Mouse (Mus musculus) gastrocnemius, postnatal 4 days (tissue): ENCODE results near the gene Upf1. TPM values are rescaled to one million over a fixed set of nuclear protein-coding genes. Genes with fewer than 3 reads are reported as not detected.

Source experiments
- DNase-seq, 2 experiments: peaks; one replicate each; pipeline ENCODE4 v3.0.0; 2021 to 2022; ENCODE audit warnings: low spot score in 2 of 2, mixed read lengths in 2 of 2
- total RNA-seq, 2 experiments: library from RNA; stranded (reverse); gene quantifications; 2 replicates each; pipeline ENCODE4 v1.2.3; 2021

The Upf1 gene
- total RNA-seq, 2 experiments from 2014 or later: 45.0 to 47.9 TPM

GRCm38 (mm10) chr8:70329124-70329834 is 23.8 kb downstream of the Upf1 start, which contains the start of gene Gdf1:
Gdf1 (plus strand) TSS chr8:70329817.
- no peak for DNase-seq

GRCm38 (mm10) chr8:70327512-70327911 is 25.6 kb downstream of the Upf1 start:
- DNase-seq: no peak

- DNase-seq: no peak
Measured at GRCm38 (mm10) chr8:70323716-70324115, 29.4 kb downstream of the Upf1 start.

- no peak for DNase-seq
Measured at GRCm38 (mm10) chr8:70317872-70318271, 35.2 kb downstream of the Upf1 start.

- peak in 1 of 2 experiments; percentile 56 for DNase-seq
Measured at GRCm38 (mm10) chr8:70316511-70317504, 36.3 kb downstream of the Upf1 start.

GRCm38 (mm10) chr8:70315624-70316510 is 37.2 kb downstream of the Upf1 start, which contains the start of gene Cers1:
Cers1 (plus strand) TSS chr8:70315775.
- DNase-seq: peak in 1 of 2 experiments; percentile 71

- DNase-seq: peak in 1 of 2 experiments; percentile 45
Measured at GRCm38 (mm10) chr8:70313399-70313798, 39.7 kb downstream of the Upf1 start.

GRCm38 (mm10) chr8:70309311-70309710 is 43.8 kb downstream of the Upf1 start:
- no peak for DNase-seq

GRCm38 (mm10) chr8:70302901-70303300 is 50.2 kb downstream of the Upf1 start:
- DNase-seq: no peak

- DNase-seq: peak; percentile 82 to 93
Measured at GRCm38 (mm10) chr8:70302358-70302890, 50.7 kb downstream of the Upf1 start, which contains the start of the genes Ddx49 and Cope. Ddx49 (minus strand) TSS chr8:70302489. Cope (plus strand) TSS chr8:70302518.

GRCm38 (mm10) chr8:70300881-70301280 is 52.2 kb downstream of the Upf1 start:
- DNase-seq: no peak

- no peak for DNase-seq
Measured at GRCm38 (mm10) chr8:70293988-70294405, 59.1 kb downstream of the Upf1 start.

- no peak for DNase-seq
Measured at GRCm38 (mm10) chr8:70286737-70287136, 66.3 kb downstream of the Upf1 start.

GRCm38 (mm10) chr8:70285304-70285703 is 67.8 kb downstream of the Upf1 start:
- no peak for DNase-seq

- DNase-seq: no peak
Measured at GRCm38 (mm10) chr8:70284421-70284820, 68.7 kb downstream of the Upf1 start.

- DNase-seq: no peak
Measured at GRCm38 (mm10) chr8:70283136-70284077, 69.7 kb downstream of the Upf1 start.

GRCm38 (mm10) chr8:70282603-70283135 is 70.4 kb downstream of the Upf1 start, which contains the start of gene Homer3:
Homer3 (plus strand) TSS chr8:70282827.
- peak; percentile 89 to 91 for DNase-seq
